ENCODE assay signal across 18 mouse cellular contexts in the genomic region with DNA sequence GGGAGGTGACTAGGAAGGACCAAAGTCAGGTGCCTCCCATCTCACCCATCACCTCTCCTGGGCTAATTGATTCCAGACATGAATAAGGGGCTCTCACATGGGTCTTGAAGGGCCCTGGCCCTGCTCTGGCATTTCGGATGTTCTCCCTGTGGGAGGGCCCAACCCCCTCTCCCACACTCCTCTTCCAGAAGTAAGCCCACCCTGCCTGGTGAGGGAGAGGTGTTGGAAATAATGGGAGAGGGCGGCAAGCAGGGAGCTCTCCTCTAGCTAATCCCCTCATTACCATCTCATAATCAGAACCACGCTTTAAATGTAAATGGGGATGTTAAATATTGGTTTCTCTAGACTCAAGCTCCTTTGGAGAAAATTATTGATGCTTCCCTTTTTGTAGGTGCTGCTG. TPM values are rescaled to one million over a fixed set of nuclear protein-coding genes. Genes with fewer than 3 reads are reported as not detected.
DNase-seq lines count a peak whose midpoint lies in the region; ATAC-seq and TF ChIP-seq lines count a peak whose summit lies in the region.
"Had no signal": no experiment of that assay in that cellular context is flagged by ENCODE, and none has a peak within 500 bp of the region (broad histone marks: within the 10 kb centered on the region; RNA-seq: fewer than 3 reads in every experiment).

No protein-coding gene starts in this region.

- no peak overlapping the region for H3K9ac ChIP-seq in midbrain, postnatal 0 days (replicated peaks; ENCODE audit: low read length, poor library complexity, severe bottlenecking)
- H3K9ac ChIP-seq in forebrain, embryonic 12.5 days: no peak overlapping the region
- no peak overlapping the region for H3K9ac ChIP-seq in forebrain, embryonic 16.5 days (replicated peaks; ENCODE audit: low read depth, low read length)
- no peak overlapping the region for H3K9ac ChIP-seq in midbrain, embryonic 14.5 days (replicated peaks; ENCODE audit: low read length)
- H3K9ac ChIP-seq: heart, embryonic 12.5 days had no signal

- no peak for ATAC-seq in midbrain, postnatal 0 days (ENCODE audit: low FRiP score)
- peak; percentile 45 for ATAC-seq in forebrain, embryonic 12.5 days (ENCODE audit: low FRiP score)
- peak; percentile 21 for ATAC-seq in forebrain, embryonic 16.5 days
- ATAC-seq in midbrain, embryonic 14.5 days (ENCODE audit: low FRiP score, low TSS enrichment): no peak

- peaks cover 100% of the 10 kb centered on the region for H3K27me3 ChIP-seq in midbrain, embryonic 10.5 days (ENCODE audit: low read depth, poor library complexity, severe bottlenecking)
- H3K27me3 ChIP-seq in midbrain, postnatal 0 days (ENCODE audit: insufficient read depth, low read length): peaks cover 20% of the 10 kb centered on the region
- peaks cover 52% of the 10 kb centered on the region for H3K27me3 ChIP-seq in forebrain, embryonic 12.5 days
- no peaks in the 10 kb centered on the region; the same call in 1 of the 2 replicates for H3K27me3 ChIP-seq in forebrain, embryonic 16.5 days (replicated peaks; ENCODE audit: control insufficient read depth, insufficient read depth, low read length)
- peaks cover 42% of the 10 kb centered on the region; the same call in 1 of the 2 replicates for H3K27me3 ChIP-seq in midbrain, embryonic 14.5 days (ENCODE audit: control insufficient read depth, insufficient read depth, low read length)

- DNase-seq in midbrain, embryonic 10.5 days (ENCODE audit: low spot score): peak; percentile 27
- DNase-seq in midbrain, postnatal 0 days (ENCODE audit: low spot score): no peak
- DNase-seq in midbrain, embryonic 14.5 days: peak; percentile 41
- no peak for DNase-seq in lung, adult 2 months
- DNase-seq in kidney, adult 18-20 months: no peak
- DNase-seq: cerebellum, adult 8-10 months; kidney, postnatal 36 days; lung, adult 18-20 months; lung, postnatal 36 days had no signal

- 1% methylated on average over 3 of the region's 3 CpGs for WGBS in midbrain, embryonic 10.5 days
- 12% methylated on average over 3 of the region's 3 CpGs for whole genome bisulfite sequencing in midbrain, postnatal 0 days
- WGBS in forebrain, embryonic 12.5 days: 0% methylated on average over 3 of the region's 3 CpGs
- 0% methylated on average over 3 of the region's 3 CpGs for WGBS in forebrain, embryonic 16.5 days
- WGBS in midbrain, embryonic 14.5 days: 3% methylated on average over 3 of the region's 3 CpGs
- 47% methylated on average over 3 of the region's 3 CpGs for WGBS in lung, adult 2 months

- no peak overlapping the region; the same call in 1 of the 2 replicates for H3K4me3 ChIP-seq in midbrain, embryonic 10.5 days
- H3K4me3 ChIP-seq in midbrain, postnatal 0 days (ENCODE audit: low read depth, low read length): no peak overlapping the region
- no peak overlapping the region for H3K4me3 ChIP-seq in forebrain, embryonic 12.5 days (replicated peaks)
- no peak overlapping the region for H3K4me3 ChIP-seq in forebrain, embryonic 16.5 days (replicated peaks; ENCODE audit: low read length)
- no peak overlapping the region for H3K4me3 ChIP-seq in midbrain, embryonic 14.5 days (replicated peaks; ENCODE audit: low read depth, low read length)
- no peak overlapping the region for H3K4me3 ChIP-seq in lung, adult 2 months (replicated peaks; ENCODE audit: extremely low read depth, low read depth, low read length)
- H3K4me3 ChIP-seq: heart, embryonic 12.5 days had no signal

- peaks cover 64% of the 10 kb centered on the region for H3K4me1 ChIP-seq in midbrain, embryonic 10.5 days
- peaks cover 9% of the 10 kb centered on the region; the same call in 1 of the 2 replicates for H3K4me1 ChIP-seq in midbrain, postnatal 0 days (ENCODE audit: insufficient read depth, low read length)
- peaks cover 85% of the 10 kb centered on the region for H3K4me1 ChIP-seq in forebrain, embryonic 12.5 days
- peaks cover 63% of the 10 kb centered on the region for H3K4me1 ChIP-seq in forebrain, embryonic 16.5 days (replicated peaks; ENCODE audit: control insufficient read depth, insufficient read depth, low read length)
- H3K4me1 ChIP-seq in midbrain, embryonic 14.5 days (ENCODE audit: control insufficient read depth, insufficient read depth, low read length): peaks cover 55% of the 10 kb centered on the region
- H3K4me1 ChIP-seq in lung, adult 2 months (ENCODE audit: control insufficient read depth, insufficient read depth, low read length): no peaks in the 10 kb centered on the region

- no peaks in the 10 kb centered on the region for H3K9me3 ChIP-seq in midbrain, embryonic 10.5 days (replicated peaks)
- no peaks in the 10 kb centered on the region for H3K9me3 ChIP-seq in midbrain, postnatal 0 days (ENCODE audit: low read length)
- no peaks in the 10 kb centered on the region for H3K9me3 ChIP-seq in forebrain, embryonic 12.5 days
- no peaks in the 10 kb centered on the region for H3K9me3 ChIP-seq in forebrain, embryonic 16.5 days (ENCODE audit: control insufficient read depth, low read length)
- H3K9me3 ChIP-seq in midbrain, embryonic 14.5 days (ENCODE audit: control insufficient read depth, low read length): no peaks in the 10 kb centered on the region
- H3K9me3 ChIP-seq: heart, embryonic 12.5 days had no signal

- no peak overlapping the region for H3K27ac ChIP-seq in midbrain, embryonic 10.5 days (replicated peaks)
- no peak overlapping the region for H3K27ac ChIP-seq in midbrain, postnatal 0 days (ENCODE audit: low read depth, low read length)
- peak overlapping the region; percentile 78 for H3K27ac ChIP-seq in forebrain, embryonic 12.5 days
- H3K27ac ChIP-seq in forebrain, embryonic 16.5 days (ENCODE audit: low read length): 0 out of 2 replicates have a peak overlapping the region, but pooled peaks have one; percentile 3
- peak overlapping the region; percentile 17; the same call in 1 of the 2 replicates for H3K27ac ChIP-seq in midbrain, embryonic 14.5 days (replicated peaks; ENCODE audit: low read depth, low read length)

- no peak for TF ChIP-seq CTCF in midbrain, postnatal 0 days (IDR thresholded peaks at IDR 0.05)
- no peak for TF ChIP-seq CTCF in lung, adult 2 months (IDR thresholded peaks at IDR 0.05; ENCODE audit: insufficient read depth, low read length)

- no peak for TF ChIP-seq POLR2A in lung, adult 2 months (IDR thresholded peaks at IDR 0.05; ENCODE audit: borderline replicate concordance, extremely low read depth, low read depth, low read length)

- H3K36me3 ChIP-seq in midbrain, embryonic 10.5 days: no peaks in the 10 kb centered on the region
- H3K36me3 ChIP-seq in midbrain, postnatal 0 days (ENCODE audit: insufficient read depth, low read length): no peaks in the 10 kb centered on the region
- no peaks in the 10 kb centered on the region for H3K36me3 ChIP-seq in forebrain, embryonic 12.5 days (replicated peaks)
- no peaks in the 10 kb centered on the region for H3K36me3 ChIP-seq in forebrain, embryonic 16.5 days (ENCODE audit: control insufficient read depth, insufficient read depth)
- no peaks in the 10 kb centered on the region for H3K36me3 ChIP-seq in midbrain, embryonic 14.5 days (ENCODE audit: control insufficient read depth, insufficient read depth, low read length)
- H3K36me3 ChIP-seq: heart, embryonic 12.5 days had no signal

- H3K4me2 ChIP-seq in midbrain, postnatal 0 days (ENCODE audit: low read depth, low read length, poor library complexity, severe bottlenecking): no peak overlapping the region
- H3K4me2 ChIP-seq in forebrain, embryonic 12.5 days: peak overlapping the region; percentile 45; the same call in 1 of the 2 replicates
- H3K4me2 ChIP-seq in forebrain, embryonic 16.5 days (ENCODE audit: low read length): no peak overlapping the region
- no peak overlapping the region for H3K4me2 ChIP-seq in midbrain, embryonic 14.5 days (ENCODE audit: low read length)
- H3K4me2 ChIP-seq: heart, embryonic 12.5 days; liver, embryonic 11.5 days had no signal

RNA-seq across cellular contexts. Expression of a gene that starts 21.9 kb away (rescaled TPM):
- polyA plus RNA-seq in midbrain, embryonic 10.5 days (2016; fragmentation: Nextera tagmentation; extraction: Ambion mirVana): 13.1 and 36.6 TPM in 2 replicates
- 2.8 and 2.9 TPM in 2 replicates for total RNA-seq in midbrain, postnatal 0 days (2014; rRNA removed)
- 0.88 and 1.0 TPM in 2 replicates for polyA plus RNA-seq in midbrain, postnatal 0 days (2015; fragmentation: Nextera tagmentation; extraction: Ambion mirVana)
- polyA plus RNA-seq in forebrain, embryonic 12.5 days (2016; fragmentation: Nextera tagmentation; extraction: Ambion mirVana): 22.7 and 24.1 TPM in 2 replicates
- 1.1 and 3.3 TPM in 2 replicates for polyA plus RNA-seq in forebrain, embryonic 16.5 days (2015; fragmentation: Nextera tagmentation; extraction: Ambion mirVana)
- polyA plus RNA-seq in midbrain, embryonic 14.5 days (2014; fragmentation: Nextera tagmentation; extraction: Ambion mirVana): 8.9 and 13.3 TPM in 2 replicates
- polyA plus RNA-seq in lung, adult 2 months (2012; rRNA removed): 0.07 and 0.22 TPM in 2 replicates
- total RNA-seq: gastrocnemius, adult 8-10 months; heart, postnatal 25 days had no signal
- polyA plus RNA-seq: intestine, embryonic 14.5 days; stomach, embryonic 16.5 days had no signal

RNA-seq across cellular contexts. Expression of a gene that starts 34.1 kb away (rescaled TPM):
- polyA plus RNA-seq in midbrain, embryonic 10.5 days (2016; fragmentation: Nextera tagmentation; extraction: Ambion mirVana): 33.0 and 33.6 TPM in 2 replicates
- 37.0 and 55.1 TPM in 2 replicates for total RNA-seq in midbrain, postnatal 0 days (2014; rRNA removed)
- 20.5 and 21.1 TPM in 2 replicates for polyA plus RNA-seq in midbrain, postnatal 0 days (2015; fragmentation: Nextera tagmentation; extraction: Ambion mirVana)
- 46.9 and 47.3 TPM in 2 replicates for polyA plus RNA-seq in forebrain, embryonic 12.5 days (2016; fragmentation: Nextera tagmentation; extraction: Ambion mirVana)
- polyA plus RNA-seq in forebrain, embryonic 16.5 days (2015; fragmentation: Nextera tagmentation; extraction: Ambion mirVana): 34.0 and 34.8 TPM in 2 replicates
- 32.5 and 42.9 TPM in 2 replicates for polyA plus RNA-seq in midbrain, embryonic 14.5 days (2014; fragmentation: Nextera tagmentation; extraction: Ambion mirVana)
- polyA plus RNA-seq in lung, adult 2 months (2012; rRNA removed): 22.9 and 28.5 TPM in 2 replicates

RNA-seq across cellular contexts. Expression of a gene that starts 53.3 kb away (rescaled TPM):
- polyA plus RNA-seq in midbrain, embryonic 10.5 days (2016; fragmentation: Nextera tagmentation; extraction: Ambion mirVana): 5.6 and 6.0 TPM in 2 replicates
- 10.1 and 12.6 TPM in 2 replicates for total RNA-seq in midbrain, postnatal 0 days (2014; rRNA removed)
- 3.6 and 4.0 TPM in 2 replicates for polyA plus RNA-seq in midbrain, postnatal 0 days (2015; fragmentation: Nextera tagmentation; extraction: Ambion mirVana)
- 4.8 and 5.4 TPM in 2 replicates for polyA plus RNA-seq in forebrain, embryonic 12.5 days (2016; fragmentation: Nextera tagmentation; extraction: Ambion mirVana)
- polyA plus RNA-seq in forebrain, embryonic 16.5 days (2015; fragmentation: Nextera tagmentation; extraction: Ambion mirVana): 4.5 and 4.6 TPM in 2 replicates
- polyA plus RNA-seq in midbrain, embryonic 14.5 days (2014; fragmentation: Nextera tagmentation; extraction: Ambion mirVana): 2.6 and 4.5 TPM in 2 replicates
- polyA plus RNA-seq in lung, adult 2 months (2012; rRNA removed): 67.8 and 88.4 TPM in 2 replicates
- polyA plus RNA-seq: C2C12 had no signal

Comparison
In these comparisons a context has a peak if more than half of its experiments do, and no peak if none do; other contexts are left out.
1. DNase-seq: peak in midbrain, embryonic 10.5 days (single experiment) and midbrain, embryonic 14.5 days (single experiment); none in midbrain, postnatal 0 days (single experiment), lung, adult 2 months (single experiment) and kidney, adult 18-20 months (single experiment).
2. H3K27ac ChIP-seq: peak in forebrain, embryonic 12.5 days (single experiment), forebrain, embryonic 16.5 days (single experiment) and midbrain, embryonic 14.5 days (single experiment); none in midbrain, embryonic 10.5 days (single experiment) and midbrain, postnatal 0 days (single experiment).
3. ATAC-seq: peak in forebrain, embryonic 12.5 days (single experiment) and forebrain, embryonic 16.5 days (single experiment); none in midbrain, postnatal 0 days (single experiment) and midbrain, embryonic 14.5 days (single experiment).